Comparison of ENCODE assay signal across 20 mouse cellular contexts in the genomic region with DNA sequence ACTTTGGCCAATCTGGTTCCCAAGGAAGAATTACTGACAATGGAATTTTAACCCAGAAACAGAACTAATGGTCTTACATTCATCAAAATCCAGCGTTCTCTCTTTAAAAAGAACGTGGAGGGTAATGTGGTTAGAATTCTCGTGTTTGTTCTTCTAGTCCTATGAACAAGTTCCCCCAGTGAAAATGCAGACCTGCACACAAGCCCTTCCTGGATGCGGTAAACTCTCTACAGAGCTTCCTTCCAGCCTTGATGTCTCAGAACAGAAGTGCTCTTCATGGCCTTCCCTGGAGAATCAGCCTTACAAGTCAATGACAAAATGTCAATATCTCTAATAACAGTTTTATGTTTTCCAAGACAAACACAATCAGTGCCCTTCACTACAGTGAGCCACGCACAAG.
DNase-seq lines count a peak whose midpoint lies in the region; ATAC-seq and TF ChIP-seq lines count a peak whose summit lies in the region.
"Had no signal": no experiment of that assay in that cellular context is flagged by ENCODE, and none has a peak within 500 bp of the region (broad histone marks: within the 10 kb centered on the region; RNA-seq: fewer than 3 reads in every experiment).

No protein-coding gene starts in this region.

- H3K4me3 ChIP-seq in midbrain, embryonic 15.5 days: no peak overlapping the region
- no peak overlapping the region for H3K4me3 ChIP-seq in midbrain, postnatal 0 days (ENCODE audit: low read depth, low read length)
- H3K4me3 ChIP-seq in brown adipose tissue, adult 24 weeks (ENCODE audit: insufficient read depth, low read depth, low read length): no peak overlapping the region
- no peak overlapping the region for H3K4me3 ChIP-seq in gastrocnemius, adult 2 months
- H3K4me3 ChIP-seq: embryonic facial prominence, embryonic 15.5 days; erythroblast, embryonic 14.5 days; forebrain, embryonic 10.5 days; heart, embryonic 13.5 days; hindbrain, embryonic 12.5 days had no signal

- H3K36me3 ChIP-seq in midbrain, embryonic 15.5 days (replicated peaks): no peaks in the 10 kb centered on the region
- H3K36me3 ChIP-seq in midbrain, postnatal 0 days (ENCODE audit: insufficient read depth, low read length): no peaks in the 10 kb centered on the region
- H3K36me3 ChIP-seq: embryonic facial prominence, embryonic 15.5 days; forebrain, embryonic 10.5 days; heart, embryonic 13.5 days; hindbrain, embryonic 12.5 days had no signal

- H3K9me3 ChIP-seq in midbrain, embryonic 15.5 days: no peaks in the 10 kb centered on the region
- H3K9me3 ChIP-seq in midbrain, postnatal 0 days (ENCODE audit: low read length): no peaks in the 10 kb centered on the region
- H3K9me3 ChIP-seq: embryonic facial prominence, embryonic 15.5 days; forebrain, embryonic 10.5 days; heart, embryonic 13.5 days; hindbrain, embryonic 12.5 days had no signal

- 0 out of 2 replicates have a peak overlapping the region, but pooled peaks have one; percentile 25 for H3K27ac ChIP-seq in midbrain, embryonic 15.5 days
- H3K27ac ChIP-seq in midbrain, postnatal 0 days (ENCODE audit: low read depth, low read length): no peak overlapping the region
- H3K27ac ChIP-seq in brown adipose tissue, adult 24 weeks (replicated peaks; ENCODE audit: low read depth, low read length): peak overlapping the region; percentile 82
- H3K27ac ChIP-seq in gastrocnemius, adult 2 months: no peak overlapping the region
- H3K27ac ChIP-seq: embryonic facial prominence, embryonic 15.5 days; forebrain, embryonic 10.5 days; heart, embryonic 13.5 days; hindbrain, embryonic 12.5 days had no signal

- WGBS in midbrain, embryonic 15.5 days: 75% methylated on average over 5 of the region's 5 CpGs
- WGBS in midbrain, postnatal 0 days: 69% methylated on average over 5 of the region's 5 CpGs

- H3K27me3 ChIP-seq in midbrain, embryonic 15.5 days (replicated peaks): no peaks in the 10 kb centered on the region
- H3K27me3 ChIP-seq in midbrain, postnatal 0 days (ENCODE audit: insufficient read depth, low read length): no peaks in the 10 kb centered on the region
- H3K27me3 ChIP-seq: CH12.LX; embryonic facial prominence, embryonic 15.5 days; heart, embryonic 13.5 days; hindbrain, embryonic 12.5 days; Patski had no signal

- DNase-seq in midbrain, postnatal 0 days (ENCODE audit: low spot score): no peak
- no peak for DNase-seq in adipocyte (ENCODE audit: low spot score)
- no peak for DNase-seq in kidney, adult 18-20 months
- no peak for DNase-seq in gastrocnemius, adult 2 months
- DNase-seq: cerebellum, adult 18-20 months; embryo, embryonic 11 days; gastrocnemius, postnatal 25 days; heart, postnatal 4 days had no signal

- no peak overlapping the region for H3K4me2 ChIP-seq in midbrain, embryonic 15.5 days
- H3K4me2 ChIP-seq in midbrain, postnatal 0 days (ENCODE audit: low read depth, low read length, poor library complexity, severe bottlenecking): no peak overlapping the region
- H3K4me2 ChIP-seq: embryonic facial prominence, embryonic 15.5 days; heart, embryonic 13.5 days; hindbrain, embryonic 12.5 days had no signal

- no peak for TF ChIP-seq CTCF in midbrain, postnatal 0 days (IDR thresholded peaks at IDR 0.05)
- no peak for TF ChIP-seq CTCF in gastrocnemius, adult 2 months (IDR thresholded peaks at IDR 0.05)

- intact Hi-C loops in gastrocnemius, adult 2 months (cut with DNase I): no loop called here

- no peak overlapping the region for H3K9ac ChIP-seq in midbrain, embryonic 15.5 days
- H3K9ac ChIP-seq in midbrain, postnatal 0 days (replicated peaks; ENCODE audit: low read length, poor library complexity, severe bottlenecking): no peak overlapping the region
- H3K9ac ChIP-seq: embryonic facial prominence, embryonic 15.5 days; heart, embryonic 13.5 days; hindbrain, embryonic 12.5 days had no signal

- ATAC-seq in midbrain, embryonic 15.5 days (replicated peaks): no peak
- no peak for ATAC-seq in midbrain, postnatal 0 days (ENCODE audit: low FRiP score)
- ATAC-seq in CD4-positive, CD25-positive, alpha-beta regulatory T cell, adult 4 months: peak; percentile 60
- ATAC-seq: forebrain, embryonic 16.5 days; intestine, embryonic 16.5 days; Patski had no signal

- H3K4me1 ChIP-seq in midbrain, embryonic 15.5 days: peaks cover 22% of the 10 kb centered on the region
- H3K4me1 ChIP-seq in midbrain, postnatal 0 days (ENCODE audit: insufficient read depth, low read length): peaks cover 9% of the 10 kb centered on the region; the same call in 1 of the 2 replicates
- H3K4me1 ChIP-seq in brown adipose tissue, adult 24 weeks (ENCODE audit: control insufficient read depth, insufficient read depth, insufficient read length, low read length): peaks cover 19% of the 10 kb centered on the region

Comparison
In these comparisons a context has a peak if more than half of its experiments do, and no peak if none do; other contexts are left out.
1. H3K27ac ChIP-seq: peak in midbrain, embryonic 15.5 days (single experiment) and brown adipose tissue, adult 24 weeks (single experiment); none in midbrain, postnatal 0 days (single experiment) and gastrocnemius, adult 2 months (single experiment).